Mouse (Mus musculus): Measurements from ENCODE around the gene Wasf1. TPM values are rescaled to one million over a fixed set of nuclear protein-coding genes. Genes with fewer than 3 reads are reported as not detected.

The Wasf1 gene
- polyA plus RNA-seq, 1 experiment: 0.93 TPM

GRCm38 (mm10) chr10:40932995-40933394 is 49.7 kb downstream of the Wasf1 start:
- 95% methylated on average over 8 of the region's 8 CpGs for WGBS
- Histone ChIP-seq H3K4me1 (replicated peaks; ENCODE audit: control insufficient read depth, insufficient read depth, low read length) (no peaks in the 10 kb centered on the region), H3K4me3 (ENCODE audit: control insufficient read depth, insufficient read depth, low read length) (no peak overlapping the region), H3K36me3 (ENCODE audit: control insufficient read depth, insufficient read depth, low read length) (no peaks in the 10 kb centered on the region), H3K27me3 (ENCODE audit: control insufficient read depth, insufficient read depth, low read length) (no peaks in the 10 kb centered on the region), H3K27ac (ENCODE audit: control insufficient read depth, insufficient read depth, low read length) (no peak overlapping the region)
- no peak for TF ChIP-seq POLR2A (IDR thresholded peaks at IDR 0.05; ENCODE audit: control insufficient read depth, extremely low read depth, insufficient read depth, low read length, poor library complexity)
- no peak for TF ChIP-seq CTCF (IDR thresholded peaks at IDR 0.05; ENCODE audit: borderline replicate concordance, control insufficient read depth, extremely low read depth, insufficient read depth, low read length, poor library complexity)
- DNase-seq: no peak

GRCm38 (mm10) chr10:40936160-40936726 is 53.0 kb downstream of the Wasf1 start:
- H3K36me3 ChIP-seq (ENCODE audit: control insufficient read depth, insufficient read depth, low read length): no peaks in the 10 kb centered on the region
- no peak for DNase-seq
- H3K4me3 ChIP-seq (ENCODE audit: control insufficient read depth, insufficient read depth, low read length): no peak overlapping the region
- no peak overlapping the region for H3K27ac ChIP-seq (ENCODE audit: control insufficient read depth, insufficient read depth, low read length)
- 92% methylated on average over 13 of the region's 13 CpGs for WGBS
- TF ChIP-seq CTCF (IDR thresholded peaks at IDR 0.05; ENCODE audit: borderline replicate concordance, control insufficient read depth, extremely low read depth, insufficient read depth, low read length, poor library complexity) (no peak), POLR2A (IDR thresholded peaks at IDR 0.05; ENCODE audit: control insufficient read depth, extremely low read depth, insufficient read depth, low read length, poor library complexity) (no peak)
- no peaks in the 10 kb centered on the region for H3K4me1 ChIP-seq (replicated peaks; ENCODE audit: control insufficient read depth, insufficient read depth, low read length)
- no peaks in the 10 kb centered on the region for H3K27me3 ChIP-seq (ENCODE audit: control insufficient read depth, insufficient read depth, low read length)

- TF ChIP-seq POLR2A (IDR thresholded peaks at IDR 0.05; ENCODE audit: control insufficient read depth, extremely low read depth, insufficient read depth, low read length, poor library complexity) (no peak), CTCF (IDR thresholded peaks at IDR 0.05; ENCODE audit: borderline replicate concordance, control insufficient read depth, extremely low read depth, insufficient read depth, low read length, poor library complexity) (no peak)
- no peak overlapping the region for H3K27ac ChIP-seq (ENCODE audit: control insufficient read depth, insufficient read depth, low read length)
- no peaks in the 10 kb centered on the region for H3K36me3 ChIP-seq (ENCODE audit: control insufficient read depth, insufficient read depth, low read length)
- H3K27me3 ChIP-seq (ENCODE audit: control insufficient read depth, insufficient read depth, low read length): no peaks in the 10 kb centered on the region
- no peak for DNase-seq
- no peak overlapping the region for H3K4me3 ChIP-seq (ENCODE audit: control insufficient read depth, insufficient read depth, low read length)
- H3K4me1 ChIP-seq (replicated peaks; ENCODE audit: control insufficient read depth, insufficient read depth, low read length): no peaks in the 10 kb centered on the region
- 94% methylated on average over 20 of the region's 20 CpGs for WGBS
Measured at GRCm38 (mm10) chr10:40937569-40937968, 54.3 kb downstream of the Wasf1 start.

- no peak for TF ChIP-seq POLR2A (IDR thresholded peaks at IDR 0.05; ENCODE audit: control insufficient read depth, extremely low read depth, insufficient read depth, low read length, poor library complexity)
- TF ChIP-seq CTCF (IDR thresholded peaks at IDR 0.05; ENCODE audit: borderline replicate concordance, control insufficient read depth, extremely low read depth, insufficient read depth, low read length, poor library complexity): no peak
- 93% methylated on average over 4 of the region's 4 CpGs for WGBS
- H3K4me1 ChIP-seq (replicated peaks; ENCODE audit: control insufficient read depth, insufficient read depth, low read length): no peaks in the 10 kb centered on the region
- no peak for DNase-seq
- H3K27ac ChIP-seq (ENCODE audit: control insufficient read depth, insufficient read depth, low read length): no peak overlapping the region
- H3K27me3 ChIP-seq (ENCODE audit: control insufficient read depth, insufficient read depth, low read length): no peaks in the 10 kb centered on the region
- no peak overlapping the region for H3K4me3 ChIP-seq (ENCODE audit: control insufficient read depth, insufficient read depth, low read length)
- no peaks in the 10 kb centered on the region for H3K36me3 ChIP-seq (ENCODE audit: control insufficient read depth, insufficient read depth, low read length)
Measured at GRCm38 (mm10) chr10:40942688-40943087, 59.4 kb downstream of the Wasf1 start.

GRCm38 (mm10) chr10:40950176-40950575 is 66.9 kb downstream of the Wasf1 start:
- 81% methylated on average over 3 of the region's 3 CpGs for WGBS
- H3K27me3 ChIP-seq (ENCODE audit: control insufficient read depth, insufficient read depth, low read length): no peaks in the 10 kb centered on the region
- TF ChIP-seq POLR2A (IDR thresholded peaks at IDR 0.05; ENCODE audit: control insufficient read depth, extremely low read depth, insufficient read depth, low read length, poor library complexity) (no peak), CTCF (IDR thresholded peaks at IDR 0.05; ENCODE audit: borderline replicate concordance, control insufficient read depth, extremely low read depth, insufficient read depth, low read length, poor library complexity) (no peak)

GRCm38 (mm10) chr10:40956206-40956605 is 72.9 kb downstream of the Wasf1 start:
- 92% methylated on average over 5 of the region's 5 CpGs for WGBS
- Histone ChIP-seq H3K4me1 (replicated peaks; ENCODE audit: control insufficient read depth, insufficient read depth, low read length) (no peaks in the 10 kb centered on the region), H3K27me3 (ENCODE audit: control insufficient read depth, insufficient read depth, low read length) (no peaks in the 10 kb centered on the region), H3K27ac (ENCODE audit: control insufficient read depth, insufficient read depth, low read length) (no peak overlapping the region), H3K36me3 (ENCODE audit: control insufficient read depth, insufficient read depth, low read length) (no peaks in the 10 kb centered on the region), H3K4me3 (ENCODE audit: control insufficient read depth, insufficient read depth, low read length) (no peak overlapping the region)
- DNase-seq: no peak
- TF ChIP-seq CTCF (IDR thresholded peaks at IDR 0.05; ENCODE audit: borderline replicate concordance, control insufficient read depth, extremely low read depth, insufficient read depth, low read length, poor library complexity) (no peak), POLR2A (IDR thresholded peaks at IDR 0.05; ENCODE audit: control insufficient read depth, extremely low read depth, insufficient read depth, low read length, poor library complexity) (no peak)

More at GRCm38 (mm10) chr10:40950176-40950575, 66.9 kb downstream of the Wasf1 start:
- H3K36me3 ChIP-seq (ENCODE audit: control insufficient read depth, insufficient read depth, low read length): no peaks in the 10 kb centered on the region
- DNase-seq: no peak
- no peaks in the 10 kb centered on the region for H3K4me1 ChIP-seq (replicated peaks; ENCODE audit: control insufficient read depth, insufficient read depth, low read length)
- no peak overlapping the region for H3K27ac ChIP-seq (ENCODE audit: control insufficient read depth, insufficient read depth, low read length)
- no peak overlapping the region for H3K4me3 ChIP-seq (ENCODE audit: control insufficient read depth, insufficient read depth, low read length)

- DNase-seq: no peak
- H3K27ac ChIP-seq (ENCODE audit: control insufficient read depth, insufficient read depth, low read length): no peak overlapping the region
- H3K36me3 ChIP-seq (ENCODE audit: control insufficient read depth, insufficient read depth, low read length): no peaks in the 10 kb centered on the region
- no peak for TF ChIP-seq POLR2A (IDR thresholded peaks at IDR 0.05; ENCODE audit: control insufficient read depth, extremely low read depth, insufficient read depth, low read length, poor library complexity)
- no peak for TF ChIP-seq CTCF (IDR thresholded peaks at IDR 0.05; ENCODE audit: borderline replicate concordance, control insufficient read depth, extremely low read depth, insufficient read depth, low read length, poor library complexity)
- WGBS: 62% methylated on average over 6 of the region's 6 CpGs
- no peaks in the 10 kb centered on the region for H3K4me1 ChIP-seq (replicated peaks; ENCODE audit: control insufficient read depth, insufficient read depth, low read length)
- no peak overlapping the region for H3K4me3 ChIP-seq (ENCODE audit: control insufficient read depth, insufficient read depth, low read length)
- H3K27me3 ChIP-seq (ENCODE audit: control insufficient read depth, insufficient read depth, low read length): no peaks in the 10 kb centered on the region
Measured at GRCm38 (mm10) chr10:40961365-40961764, 78.1 kb downstream of the Wasf1 start.
